Mouse (Mus musculus) hindbrain, postnatal 0 days (tissue): ENCODE results near the gene Tbc1d10a. TPM values are rescaled to one million over a fixed set of nuclear protein-coding genes. Genes with fewer than 3 reads are reported as not detected.

ENCODE experiments used
- ATAC-seq: fragments of 200-750 bp; cut with Nextera tagmentation; 2 replicates; pipeline ENCODE4 v1.8.0; 2017; ENCODE audit warnings: mild to moderate bottlenecking, moderate TSS enrichment, moderate library complexity
- DNase-seq: peaks from one replicate; pipeline ENCODE4 v3.0.0-alpha.2; 2015; ENCODE audit warnings: low spot score
- H3K27ac ChIP-seq: fragments of 300-500 bp; sonication (generic); 2 replicates; pipeline ENCODE4 v1.5.1; 2014; ENCODE audit warnings: mild to moderate bottlenecking
- H3K27me3 ChIP-seq: fragments of 300-500 bp; sonication (generic); 2 replicates; pipeline ENCODE4 v1.6.1; 2014; ENCODE audit warnings: low read length, mixed read lengths; ENCODE audit not compliant: insufficient read depth
- H3K36me3 ChIP-seq: fragments of 300-500 bp; sonication (generic); 2 replicates; pipeline ENCODE4 v1.6.1; 2014; ENCODE audit warnings: low read length, mixed read lengths; ENCODE audit not compliant: insufficient read depth
- H3K4me1 ChIP-seq: fragments of 300-500 bp; sonication (generic); 2 replicates; pipeline ENCODE4 v1.6.1; 2014; ENCODE audit warnings: antibody characterized with exemption, low read length, mixed read lengths; ENCODE audit not compliant: insufficient read depth
- H3K4me2 ChIP-seq: fragments of 300-500 bp; sonication (generic); 2 replicates; pipeline ENCODE4 v1.6.1; 2014; ENCODE audit warnings: low read depth, mild to moderate bottlenecking, low read length, moderate library complexity, mixed read lengths
- H3K4me3 ChIP-seq: fragments of 300-500 bp; sonication (generic); 2 replicates; pipeline ENCODE4 v1.5.1; 2014; ENCODE audit warnings: low read length
- H3K9ac ChIP-seq: fragments of 300-500 bp; sonication (generic); replicated peaks from 2 replicates; pipeline ENCODE4 v1.6.1; 2014; ENCODE audit warnings: mild to moderate bottlenecking, low read length, moderate library complexity, mixed read lengths
- H3K9me3 ChIP-seq: fragments of 300-500 bp; sonication (generic); 2 replicates; pipeline ENCODE4 v1.6.1; 2016; ENCODE audit warnings: low read length, mixed read lengths
- CTCF ChIP-seq: IDR thresholded peaks from 2 replicates; pipeline ENCODE4 v1.5.1; 2016; ENCODE audit warnings: antibody characterized with exemption, control low read depth, low read depth
- WGBS: fragments of 180-500 bp; shearing (Covaris S2); extraction: QIAGEN DNeasy Blood & Tissue Kit; methylation state at CpG from one replicate; pipeline ENCODE4 v1.1.7; 2014; 5-methylcytosine and 5-hydroxymethylcytosine counted together
- polyA plus RNA-seq: library from polyadenylated mRNA; unstranded; fragments of >200 nt; fragmentation: Nextera tagmentation; extraction: Ambion mirVana; gene quantifications from 2 replicates; pipeline ENCODE4 v1.2.1, GENCODE M21; 2015
- total RNA-seq: library from RNA; depleted of rRNA; stranded (reverse); fragments of >200 nt; gene quantifications from 2 replicates; pipeline ENCODE4 v1.2.3, GENCODE M21; 2014

Tbc1d10a gene
- total and polyA plus RNA-seq, 2 experiments from 2014 or later: 34.2 to 59.1 TPM

GRCm38 (mm10) chr11:4192757-4193156, 6.2 kb downstream of the Tbc1d10a start:
- TF ChIP-seq CTCF: no peak
- ATAC-seq: 0 out of 2 replicates have a peak, but pooled peaks have one; percentile 12
- peak overlapping the region; percentile 46; the same call in 1 of the 2 replicates for H3K27ac ChIP-seq

DNA sequence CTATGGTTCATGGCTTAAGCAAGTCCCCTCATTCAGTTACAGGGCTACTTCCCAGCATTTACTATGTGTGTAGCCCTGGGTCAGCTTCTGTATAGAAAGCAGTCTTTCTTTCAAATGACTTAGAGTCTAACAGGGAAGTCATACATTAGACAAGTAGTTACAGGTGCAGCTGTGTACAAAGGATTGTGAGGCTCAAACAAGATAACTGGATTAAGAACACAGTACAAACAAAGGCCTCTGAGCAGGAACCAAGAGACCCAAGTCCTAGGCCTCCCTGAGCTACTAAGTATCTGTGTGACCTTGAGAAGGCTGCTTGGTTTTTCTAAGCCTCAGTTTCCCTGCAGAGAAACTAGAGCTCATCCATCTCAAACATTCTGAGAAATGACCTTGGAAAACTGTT, 6.8 kb downstream of the Tbc1d10a start:
- no peak overlapping the region for H3K4me3 ChIP-seq
- H3K4me2 ChIP-seq: no peak overlapping the region
- 0 out of 2 replicates have a peak, but pooled peaks cover under 1% of the 10 kb centered on the region for H3K4me1 ChIP-seq
- no peaks in the 10 kb centered on the region for H3K36me3 ChIP-seq
- H3K27ac ChIP-seq: peak overlapping the region; percentile 34; the same call in 1 of the 2 replicates
- no peaks in the 10 kb centered on the region for H3K9me3 ChIP-seq
- H3K27me3 ChIP-seq: no peaks in the 10 kb centered on the region
- DNase-seq: no peak
- TF ChIP-seq CTCF: no peak
- ATAC-seq: no peak
- no peak overlapping the region for H3K9ac ChIP-seq

More at GRCm38 (mm10) chr11:4192757-4193156, 6.2 kb downstream of the Tbc1d10a start:
- no peak overlapping the region for H3K4me3 ChIP-seq
- no peaks in the 10 kb centered on the region for H3K36me3 ChIP-seq
- H3K9me3 ChIP-seq: no peaks in the 10 kb centered on the region
- H3K9ac ChIP-seq: no peak overlapping the region
- peaks cover 5% of the 10 kb centered on the region for H3K4me1 ChIP-seq
- no peak overlapping the region for H3K4me2 ChIP-seq
- WGBS: 66% methylated on average over 3 of the region's 3 CpGs
- no peak for DNase-seq
- no peaks in the 10 kb centered on the region for H3K27me3 ChIP-seq

DNA sequence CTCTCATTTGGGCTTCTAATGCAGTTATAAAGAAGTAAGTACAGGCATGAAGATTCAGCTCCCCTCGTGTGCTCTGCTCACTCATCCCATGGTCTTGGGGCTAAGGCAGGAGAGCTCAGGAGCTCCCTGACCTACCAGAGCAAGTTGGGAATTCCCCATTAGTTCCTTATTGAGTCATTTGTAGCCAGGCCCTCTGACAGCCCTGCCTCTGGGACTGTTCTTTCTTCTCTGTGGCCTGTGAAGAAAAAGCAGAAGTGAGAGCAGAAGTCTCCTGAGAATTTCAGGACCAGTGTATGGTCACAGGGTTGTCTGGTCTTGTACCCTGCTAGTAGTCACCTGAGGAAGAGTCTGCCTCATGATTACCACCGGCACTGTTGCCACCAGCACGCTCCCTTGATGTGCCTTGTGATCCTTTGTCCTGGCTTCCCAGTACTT, 9.0 kb downstream of the Tbc1d10a start:
- TF ChIP-seq CTCF: no peak
- ATAC-seq (no peak), DNase-seq (no peak)
- WGBS: 88% methylated on average over 3 of the region's 3 CpGs
- Histone ChIP-seq H3K27me3 (no peaks in the 10 kb centered on the region), H3K9ac (no peak overlapping the region), H3K4me2 (no peak overlapping the region), H3K36me3 (no peaks in the 10 kb centered on the region), H3K4me1 (no peaks in the 10 kb centered on the region), H3K4me3 (no peak overlapping the region), H3K27ac (no peak overlapping the region), H3K9me3 (no peaks in the 10 kb centered on the region)

DNA sequence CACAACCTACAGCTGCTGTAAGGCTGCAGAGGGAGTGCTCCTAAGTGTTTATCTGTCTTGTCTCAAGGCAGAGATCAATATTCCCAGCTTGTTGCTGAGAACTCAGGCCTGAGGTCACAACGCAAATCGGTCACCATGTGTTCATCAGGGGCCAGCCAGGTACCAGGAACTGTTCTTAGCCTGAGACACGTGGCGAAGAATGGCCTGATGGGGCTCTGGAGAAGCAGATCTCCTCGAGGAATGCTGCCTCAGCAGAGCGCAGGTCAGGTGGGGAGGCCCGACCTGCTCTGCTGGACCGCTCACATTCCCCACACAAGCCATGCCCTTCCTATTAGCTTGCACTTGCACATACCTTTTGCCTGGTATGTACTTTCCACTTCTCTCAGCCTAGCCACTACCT, 10.0 kb downstream of the Tbc1d10a start:
- no peak overlapping the region for H3K4me3 ChIP-seq
- no peak for ATAC-seq
- no peak for DNase-seq
- no peak overlapping the region for H3K9ac ChIP-seq
- no peak overlapping the region for H3K4me2 ChIP-seq
- H3K27me3 ChIP-seq: no peaks in the 10 kb centered on the region
- no peak overlapping the region for H3K27ac ChIP-seq
- no peaks in the 10 kb centered on the region for H3K36me3 ChIP-seq
- TF ChIP-seq CTCF: no peak
- 82% methylated on average over 8 of the region's 8 CpGs for WGBS
- no peaks in the 10 kb centered on the region for H3K9me3 ChIP-seq
- H3K4me1 ChIP-seq: no peaks in the 10 kb centered on the region

GRCm38 (mm10) chr11:4197691-4198090, 11.1 kb downstream of the Tbc1d10a start:
- Histone ChIP-seq H3K9ac (no peak overlapping the region), H3K36me3 (no peaks in the 10 kb centered on the region), H3K4me2 (no peak overlapping the region), H3K27me3 (no peaks in the 10 kb centered on the region), H3K4me3 (no peak overlapping the region), H3K9me3 (no peaks in the 10 kb centered on the region), H3K27ac (no peak overlapping the region), H3K4me1 (no peaks in the 10 kb centered on the region)
- TF ChIP-seq CTCF: no peak
- 43% methylated on average over 1 of the region's 1 CpGs for WGBS
- ATAC-seq (peak; percentile 41; the same call in 1 of the 2 replicates), DNase-seq (peak; percentile 23)

GRCm38 (mm10) chr11:4201981-4202700, 15.6 kb downstream of the Tbc1d10a start:
- Histone ChIP-seq H3K9me3 (no peaks in the 10 kb centered on the region), H3K9ac (no peak overlapping the region), H3K4me2 (no peak overlapping the region), H3K4me3 (no peak overlapping the region), H3K4me1 (no peaks in the 10 kb centered on the region), H3K36me3 (peaks cover 5% of the 10 kb centered on the region; the same call in 1 of the 2 replicates), H3K27me3 (no peaks in the 10 kb centered on the region), H3K27ac (no peak overlapping the region; the same call in 1 of the 2 replicates)
- ATAC-seq (no peak), DNase-seq (no peak)
- no peak for TF ChIP-seq CTCF
- WGBS: 59% methylated on average over 11 of the region's 11 CpGs

GRCm38 (mm10) chr11:4202995-4203704, 16.6 kb downstream of the Tbc1d10a start:
- WGBS: 83% methylated on average over 12 of the region's 12 CpGs
- TF ChIP-seq CTCF: no peak
- ATAC-seq (no peak), DNase-seq (no peak)
- Histone ChIP-seq H3K9ac (no peak overlapping the region), H3K27ac (peak overlapping the region; percentile 27; the same call in 1 of the 2 replicates), H3K27me3 (no peaks in the 10 kb centered on the region), H3K9me3 (no peaks in the 10 kb centered on the region), H3K4me2 (no peak overlapping the region), H3K36me3 (peaks cover 5% of the 10 kb centered on the region; the same call in 1 of the 2 replicates), H3K4me3 (no peak overlapping the region), H3K4me1 (no peaks in the 10 kb centered on the region)
